Mouse (Mus musculus) heart, adult 2 months (tissue): ENCODE data around the gene Tln2.

ENCODE experiments used
- CTCF ChIP-seq: fragments of 200-600 bp; IDR thresholded peaks from 2 replicates; pipeline ENCODE4 v1.8.1; 2022; ENCODE audit warnings: antibody characterized with exemption, mild to moderate bottlenecking, moderate library complexity
- EP300 ChIP-seq: fragments of 200-500 bp; IDR thresholded peaks from 2 replicates; pipeline ENCODE4 v1.6.1; 2011; ENCODE audit warnings: low read depth, low read length, control low read depth; ENCODE audit not compliant: insufficient read depth
- POLR2A ChIP-seq: fragments of 200-500 bp; IDR thresholded peaks from 2 replicates; pipeline ENCODE4 v1.6.1; 2011; ENCODE audit warnings: mild to moderate bottlenecking, low read depth, low read length, control low read depth; ENCODE audit not compliant: insufficient read depth

DNA sequence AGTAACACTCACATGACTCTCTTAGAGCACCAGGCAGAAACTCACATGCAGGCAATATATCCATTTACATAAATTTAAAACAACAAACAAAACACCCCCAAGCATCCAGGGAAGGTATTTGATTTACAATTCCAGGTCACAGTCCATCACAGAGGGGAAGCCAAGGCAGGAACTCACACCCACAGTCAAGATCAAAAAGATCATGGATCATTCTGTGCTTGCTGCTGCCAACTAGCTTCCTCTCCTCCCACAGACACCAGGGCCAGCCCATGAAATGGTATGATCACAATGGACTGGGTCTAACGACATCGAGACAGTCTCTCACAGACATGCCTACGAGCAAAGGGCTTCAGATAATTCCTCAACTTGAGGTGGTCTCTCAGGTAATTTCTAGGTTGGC is 70.1 kb downstream of the Tln2 start:
- TF ChIP-seq POLR2A (no peak), CTCF (no peak), EP300 (no peak)
